25 mouse cellular contexts compared by ENCODE assay signal in genomic region chr10:107316100-107316499, GRCm38 (mm10). TPM values are rescaled to one million over a fixed set of nuclear protein-coding genes. Genes with fewer than 3 reads are reported as not detected.
DNase-seq lines count a peak whose midpoint lies in the region; ATAC-seq and TF ChIP-seq lines count a peak whose summit lies in the region.
"Had no signal": no experiment of that assay in that cellular context is flagged by ENCODE, and none has a peak within 500 bp of the region (broad histone marks: within the 10 kb centered on the region; RNA-seq: fewer than 3 reads in every experiment).

No protein-coding gene starts in this region.

- intact Hi-C loops in left cerebral cortex, postnatal 14 days (cut with DNase I): no loop called here

- H3K27me3 ChIP-seq in kidney, embryonic 16.5 days (ENCODE audit: insufficient read depth, low read length): no peaks in the 10 kb centered on the region
- no peaks in the 10 kb centered on the region for H3K27me3 ChIP-seq in liver, embryonic 14.5 days (ENCODE audit: control insufficient read depth, insufficient read depth, low read length)
- H3K27me3 ChIP-seq: forebrain, embryonic 13.5 days; heart, embryonic 12.5 days; limb, embryonic 13.5 days; lung, embryonic 15.5 days; megakaryocyte, embryonic 14.5 days; midbrain, embryonic 13.5 days; neural tube, embryonic 13.5 days had no signal

- H3K27ac ChIP-seq in kidney, embryonic 16.5 days (ENCODE audit: low read length): no peak overlapping the region
- no peak overlapping the region for H3K27ac ChIP-seq in liver, embryonic 14.5 days
- H3K27ac ChIP-seq: forebrain, embryonic 13.5 days; hindbrain, embryonic 10.5 days; kidney, postnatal 0 days; limb, embryonic 13.5 days; lung, embryonic 15.5 days; midbrain, embryonic 13.5 days; neural tube, embryonic 13.5 days had no signal

- peak; percentile 38 to 64 for DNase-seq in kidney, adult 8-10 months
- DNase-seq in kidney, postnatal 4 days: no peak
- DNase-seq in liver, embryonic 14.5 days (ENCODE audit: low read depth in 3 of 3, low spot score in 3 of 3): no peak
- no peak for DNase-seq in natural killer cell, adult 2 months (ENCODE audit: low spot score in 2 of 2)
- DNase-seq in thymus, adult 18-20 months: no peak
- no peak for DNase-seq in left cerebral cortex, postnatal 14 days (ENCODE audit: low spot score in 2 of 2)
- DNase-seq: adrenal gland, postnatal 25 days; cerebellum, adult 9-10 months; gastrocnemius, postnatal 10 days; heart, adult 18-20 months; heart, postnatal 10 days; lung, postnatal 36 days; retina, postnatal 1 day; thymus, adult 2 months had no signal

- no peaks in the 10 kb centered on the region for H3K4me1 ChIP-seq in kidney, embryonic 16.5 days (ENCODE audit: insufficient read depth, low read length)
- 0 out of 4 replicates have a peak, but pooled peaks cover 0 to 3% of the 10 kb centered on the region in 2 experiments for H3K4me1 ChIP-seq in liver, embryonic 14.5 days (replicated peaks; ENCODE audit: control insufficient read depth in 2 of 2, insufficient read depth in 2 of 2, low read length in 1 of 2)
- H3K4me1 ChIP-seq: forebrain, embryonic 13.5 days; heart, embryonic 12.5 days; hindbrain, embryonic 10.5 days; limb, embryonic 13.5 days; lung, embryonic 15.5 days; megakaryocyte, embryonic 14.5 days; midbrain, embryonic 13.5 days had no signal

- no peaks in the 10 kb centered on the region for H3K36me3 ChIP-seq in kidney, embryonic 16.5 days (ENCODE audit: insufficient read depth, low read length)
- H3K36me3 ChIP-seq in liver, embryonic 14.5 days (replicated peaks; ENCODE audit: control insufficient read depth, insufficient read depth, low read depth): no peaks in the 10 kb centered on the region
- H3K36me3 ChIP-seq: heart, embryonic 12.5 days; hindbrain, embryonic 10.5 days; limb, embryonic 13.5 days; lung, embryonic 15.5 days; midbrain, embryonic 13.5 days; neural tube, embryonic 13.5 days had no signal

- H3K4me3 ChIP-seq in kidney, embryonic 16.5 days (ENCODE audit: low read length): no peak overlapping the region
- H3K4me3 ChIP-seq in liver, embryonic 14.5 days (ENCODE audit: insufficient read depth in 1 of 2, low read depth in 2 of 2, low read length in 2 of 2): no peak overlapping the region
- H3K4me3 ChIP-seq: forebrain, embryonic 13.5 days; heart, embryonic 12.5 days; hindbrain, embryonic 10.5 days; limb, embryonic 13.5 days; lung, embryonic 15.5 days; megakaryocyte, embryonic 14.5 days; midbrain, embryonic 13.5 days; neural tube, embryonic 13.5 days had no signal

- no peak for TF ChIP-seq EP300 in liver, embryonic 14.5 days (IDR thresholded peaks at IDR 0.05; ENCODE audit: low read depth)

- peak; percentile 74; the same call in 1 of the 2 replicates for ATAC-seq in kidney, embryonic 16.5 days (ENCODE audit: low FRiP score, low TSS enrichment)
- peak; percentile 61; the same call in 1 of the 2 replicates for ATAC-seq in liver, embryonic 14.5 days (ENCODE audit: insufficient read depth)
- ATAC-seq: forebrain, embryonic 13.5 days; hindbrain, embryonic 16.5 days; midbrain, embryonic 13.5 days had no signal

- no peak overlapping the region for H3K4me2 ChIP-seq in kidney, embryonic 16.5 days (replicated peaks; ENCODE audit: low read depth, low read length)
- H3K4me2 ChIP-seq in liver, embryonic 14.5 days (ENCODE audit: low read depth): no peak overlapping the region
- H3K4me2 ChIP-seq: forebrain, embryonic 13.5 days; heart, embryonic 12.5 days; limb, embryonic 13.5 days; lung, embryonic 15.5 days; midbrain, embryonic 13.5 days; neural tube, embryonic 13.5 days had no signal

- no peak for TF ChIP-seq CTCF in liver, embryonic 14.5 days (IDR thresholded peaks at IDR 0.05; ENCODE audit: low read depth)

- H3K9me3 ChIP-seq in kidney, embryonic 16.5 days (ENCODE audit: low read length): no peaks in the 10 kb centered on the region
- H3K9me3 ChIP-seq in liver, embryonic 14.5 days (ENCODE audit: control insufficient read depth, low read length): no peaks in the 10 kb centered on the region
- H3K9me3 ChIP-seq: forebrain, embryonic 13.5 days; heart, embryonic 12.5 days; hindbrain, embryonic 10.5 days; limb, embryonic 13.5 days; lung, embryonic 15.5 days; midbrain, embryonic 13.5 days; neural tube, embryonic 13.5 days had no signal

- no peak overlapping the region for H3K9ac ChIP-seq in kidney, embryonic 16.5 days (replicated peaks; ENCODE audit: low read length)
- no peak overlapping the region for H3K9ac ChIP-seq in liver, embryonic 14.5 days (replicated peaks)
- H3K9ac ChIP-seq: forebrain, embryonic 13.5 days; heart, embryonic 12.5 days; limb, embryonic 13.5 days; lung, embryonic 15.5 days; midbrain, embryonic 13.5 days; neural tube, embryonic 13.5 days had no signal

- WGBS in kidney, embryonic 16.5 days: 78% methylated on average over 2 of the region's 2 CpGs
- 48% methylated on average over 2 of the region's 2 CpGs for WGBS in liver, embryonic 14.5 days (ENCODE audit: insufficient replicate concordance)

RNA-seq across cellular contexts. Expression of gene Lin7a, which starts 44.6 kb away (rescaled TPM):
- polyA plus RNA-seq in kidney, embryonic 16.5 days (2015; fragmentation: Nextera tagmentation; extraction: Ambion mirVana): 1.7 and 2.1 TPM in 2 replicates
- polyA plus RNA-seq in liver, embryonic 14.5 days (2012; rRNA removed): 0.30 and 0.39 TPM in 2 replicates
- polyA plus RNA-seq in liver, embryonic 14.5 days (2014; fragmentation: Nextera tagmentation; extraction: Ambion mirVana): 0.78 and 0.88 TPM in 2 replicates
- 10 to 100 TPM; 67.7 to 77.9 TPM for total RNA-seq in left cerebral cortex, postnatal 14 days (2021)
- polyA plus RNA-seq: thymus, adult 2 months had no signal

Comparison
In these comparisons a context has a peak if more than half of its experiments do, and no peak if none do; other contexts are left out.
1. DNase-seq: peak in kidney, adult 8-10 months (2 of 2); none in kidney, postnatal 4 days (0 of 2), liver, embryonic 14.5 days (0 of 3), natural killer cell, adult 2 months (0 of 2), thymus, adult 18-20 months (0 of 2) and left cerebral cortex, postnatal 14 days (0 of 2).